Mouse (Mus musculus): Measurements from ENCODE around the gene Wdfy3.
"Not testable (repeated sequence)": the region's sequence is repeated elsewhere in the genome, so short reads cannot be mapped to it uniquely, and the experiment has no call there.

The Wdfy3 gene

GRCm38 (mm10) chr5:102069767-102070413 is at the start of gene Wdfy3:
Gene Wdfy3 (minus strand): TSS chr5:102069921.
- in situ Hi-C loops (cut with MboI, MseI) = no loop called here

GRCm38 (mm10) chr5:102113009-102113408 is 43.3 kb upstream of the Wdfy3 start:
- in situ Hi-C loops (cut with MboI, MseI) = no loop called here

GRCm38 (mm10) chr5:102112034-102112433 is 42.3 kb upstream of the Wdfy3 start:
- in situ Hi-C loops (cut with MboI, MseI) = no loop called here

- in situ Hi-C loops (cut with MboI, MseI) = no loop called here
These were observed 40.3 kb upstream of the Wdfy3 start for GRCm38 (mm10) chr5:102110031-102110430.

GRCm38 (mm10) chr5:102105919-102106318 is 36.2 kb upstream of the Wdfy3 start:
- in situ Hi-C loops (cut with MboI, MseI) = no loop called here

GRCm38 (mm10) chr5:102101815-102102214 is 32.1 kb upstream of the Wdfy3 start:
- in situ Hi-C loops (cut with MboI, MseI) = not testable (repeated sequence)

- in situ Hi-C loops (cut with MboI, MseI) = no loop called here
These were observed 30.8 kb upstream of the Wdfy3 start for GRCm38 (mm10) chr5:102100246-102101241.

GRCm38 (mm10) chr5:102095576-102095975 is 25.9 kb upstream of the Wdfy3 start:
- in situ Hi-C loops (cut with MboI, MseI) = loop anchor here (10.0 kb wide), 1 partner anchor 591 kb away; no protein-coding TSS in a partner anchor

- in situ Hi-C loops (cut with MboI, MseI) = loop anchor here (10.0 kb wide), 1 partner anchor 586 kb away; no protein-coding TSS in a partner anchor
These were observed 21.0 kb upstream of the Wdfy3 start for GRCm38 (mm10) chr5:102090686-102091085.

- in situ Hi-C loops (cut with MboI, MseI) = loop anchor here (5.0 kb wide), 1 partner anchor 98 kb away; no protein-coding TSS in a partner anchor
These were observed 15.3 kb upstream of the Wdfy3 start for GRCm38 (mm10) chr5:102084737-102085705.

- in situ Hi-C loops (cut with MboI, MseI) = no loop called here
These were observed 4.4 kb upstream of the Wdfy3 start for GRCm38 (mm10) chr5:102074086-102074485.

- in situ Hi-C loops (cut with MboI, MseI) = no loop called here
These were observed 2.3 kb upstream of the Wdfy3 start for GRCm38 (mm10) chr5:102072057-102072456.

- in situ Hi-C loops (cut with MboI, MseI) = no loop called here
These were observed 1.5 kb upstream of the Wdfy3 start for GRCm38 (mm10) chr5:102071241-102071640.

- in situ Hi-C loops (cut with MboI, MseI) = no loop called here
These were observed 1.1 kb upstream of the Wdfy3 start for GRCm38 (mm10) chr5:102070788-102071187.

- in situ Hi-C loops (cut with MboI, MseI) = no loop called here
These were observed 670 bp upstream of the Wdfy3 start for GRCm38 (mm10) chr5:102070414-102070768.

GRCm38 (mm10) chr5:102069051-102069766 is 512 bp downstream of the Wdfy3 start:
- in situ Hi-C loops (cut with MboI, MseI) = no loop called here

- in situ Hi-C loops (cut with MboI, MseI) = no loop called here
These were observed 3.3 kb downstream of the Wdfy3 start for GRCm38 (mm10) chr5:102066458-102066857.

- in situ Hi-C loops (cut with MboI, MseI) = no loop called here
These were observed 6.5 kb downstream of the Wdfy3 start for GRCm38 (mm10) chr5:102063013-102063752.

GRCm38 (mm10) chr5:102061816-102062215 is 7.9 kb downstream of the Wdfy3 start:
- in situ Hi-C loops (cut with MboI, MseI) = no loop called here

GRCm38 (mm10) chr5:102055946-102056345 is 13.8 kb downstream of the Wdfy3 start:
- in situ Hi-C loops (cut with MboI, MseI) = no loop called here
